Mouse (Mus musculus) ES-Bruce4 (cell line): ENCODE results near the gene Plekha4. TPM values are rescaled to one million over a fixed set of nuclear protein-coding genes. Genes with fewer than 3 reads are reported as not detected.

ENCODE experiments used
- H3K27ac ChIP-seq: 2 replicates; pipeline ENCODE4 v1.5.1; 2012; ENCODE audit warnings: low read length, inconsistent platforms; ENCODE audit not compliant: insufficient read depth
- H3K27me3 ChIP-seq: 2 replicates; pipeline ENCODE4 v1.6.1; 2012; ENCODE audit warnings: mild to moderate bottlenecking, low read length, inconsistent platforms; ENCODE audit not compliant: control insufficient read depth, poor library complexity, insufficient read depth, severe bottlenecking
- H3K36me3 ChIP-seq: 2 replicates; pipeline ENCODE4 v1.6.1; 2012; ENCODE audit warnings: inconsistent platforms, mild to moderate bottlenecking, low read length, moderate library complexity; ENCODE audit not compliant: control insufficient read depth, poor library complexity, insufficient read depth, severe bottlenecking
- H3K4me1 ChIP-seq: one replicate; pipeline ENCODE4 v1.8.1; 2011; ENCODE audit warnings: low read length; ENCODE audit not compliant: control insufficient read depth, insufficient read depth
- H3K4me3 ChIP-seq: 2 replicates; pipeline ENCODE4 v1.5.1; 2011; ENCODE audit warnings: low read depth, mild to moderate bottlenecking, low read length
- H3K9ac ChIP-seq: 2 replicates; pipeline ENCODE4 v1.6.1; 2012; ENCODE audit warnings: low read depth, mild to moderate bottlenecking, inconsistent platforms; ENCODE audit not compliant: poor library complexity, severe bottlenecking
- H3K9me3 ChIP-seq: replicated peaks from 2 replicates; pipeline ENCODE4 v1.6.1; 2012; ENCODE audit warnings: mild to moderate bottlenecking, low read length, inconsistent platforms; ENCODE audit not compliant: control insufficient read depth, poor library complexity, insufficient read depth, severe bottlenecking
- CTCF ChIP-seq: IDR thresholded peaks from one replicate; pipeline ENCODE4 v1.8.1; 2011; ENCODE audit warnings: low read depth, low read length
- EP300 ChIP-seq: IDR thresholded peaks from 2 replicates; pipeline ENCODE4 v1.6.1; 2011; ENCODE audit warnings: low read depth, low read length; ENCODE audit not compliant: insufficient read depth
- POLR2A ChIP-seq: IDR thresholded peaks from one replicate; pipeline ENCODE4 v1.8.1; 2011; ENCODE audit warnings: low read length; ENCODE audit not compliant: insufficient read depth
- polyA plus RNA-seq: library from polyadenylated mRNA; stranded (reverse); fragments of >200 nt; gene quantifications from 2 replicates; pipeline ENCODE4 v1.2.4, GENCODE M21; 2011; ENCODE audit warnings: low read depth; ENCODE audit not compliant: missing spikeins, insufficient read depth, insufficient read length

Plekha4 gene
- polyA plus RNA-seq, 1 experiment = 14.3 TPM

- no peaks in the 10 kb centered on the region for H3K9me3 ChIP-seq
- H3K27me3 ChIP-seq = no peaks in the 10 kb centered on the region
- H3K9ac ChIP-seq = peak overlapping the region; percentile 61
- H3K27ac ChIP-seq = no peak overlapping the region; the same call in 1 of the 2 replicates
- TF ChIP-seq EP300 = no peak
- TF ChIP-seq POLR2A = no peak
- no peak for TF ChIP-seq CTCF
- H3K36me3 ChIP-seq = no peaks in the 10 kb centered on the region
- H3K4me3 ChIP-seq = peak overlapping the region; percentile 87
- H3K4me1 ChIP-seq = peaks cover 2% of the 10 kb centered on the region
Observed at GRCm38 (mm10) chr7:45538163-45539041, 12.3 kb downstream of the Plekha4 start.

GRCm38 (mm10) chr7:45539095-45539494 lies 13.0 kb downstream of the Plekha4 start:
- no peak for TF ChIP-seq CTCF
- no peak for TF ChIP-seq POLR2A
- no peak for TF ChIP-seq EP300
- H3K4me3 ChIP-seq = no peak overlapping the region
- H3K27ac ChIP-seq = no peak overlapping the region
- H3K9me3 ChIP-seq = no peaks in the 10 kb centered on the region
- H3K4me1 ChIP-seq = peaks cover 2% of the 10 kb centered on the region
- no peaks in the 10 kb centered on the region for H3K27me3 ChIP-seq
- no peak overlapping the region for H3K9ac ChIP-seq
- no peaks in the 10 kb centered on the region for H3K36me3 ChIP-seq

DNA sequence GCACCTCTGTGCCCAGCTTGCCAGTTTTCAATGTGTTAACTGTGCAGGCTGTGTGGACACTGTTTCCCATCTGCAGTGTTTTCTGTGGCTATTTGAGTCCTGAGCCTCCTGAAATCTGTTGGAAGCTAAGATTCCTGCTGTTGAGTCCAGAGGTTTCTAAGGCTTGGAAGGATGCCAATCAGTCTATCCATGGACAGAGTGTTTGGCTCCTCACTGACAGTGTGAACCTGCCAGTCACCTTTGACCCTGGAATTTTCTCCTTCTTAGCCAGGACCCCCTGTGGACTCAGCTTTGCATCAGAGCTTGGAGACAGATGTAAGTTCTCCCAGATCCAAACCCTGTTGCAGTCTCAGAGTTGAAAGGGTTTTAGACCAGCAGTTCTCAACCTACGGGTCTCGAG lies 14.1 kb downstream of the Plekha4 start:
- no peak overlapping the region for H3K9ac ChIP-seq
- no peak overlapping the region for H3K4me3 ChIP-seq
- H3K36me3 ChIP-seq = no peaks in the 10 kb centered on the region
- H3K27me3 ChIP-seq = no peaks in the 10 kb centered on the region
- no peak overlapping the region for H3K27ac ChIP-seq
- no peaks in the 10 kb centered on the region for H3K4me1 ChIP-seq
- no peak for TF ChIP-seq CTCF
- no peak for TF ChIP-seq POLR2A
- TF ChIP-seq EP300 = no peak
- no peaks in the 10 kb centered on the region for H3K9me3 ChIP-seq

DNA sequence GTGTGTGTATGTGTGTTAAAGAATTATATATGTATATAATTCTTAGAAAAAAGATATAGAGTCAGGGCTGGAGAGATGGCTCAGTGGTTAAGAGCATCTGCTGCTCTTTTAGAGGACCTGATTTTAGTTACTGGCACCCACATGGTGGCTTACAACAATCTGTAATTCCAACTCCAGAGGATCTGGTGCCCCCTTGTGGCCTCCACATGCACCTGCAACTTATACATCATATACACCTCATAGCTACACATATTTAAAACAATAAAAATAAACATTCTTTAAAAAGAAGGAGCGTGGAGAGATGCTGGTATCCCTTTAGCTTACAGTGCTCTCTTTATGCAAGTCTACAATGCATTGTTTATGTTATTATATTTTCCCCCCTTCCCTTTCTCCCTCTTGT lies 18.4 kb downstream of the Plekha4 start:
- H3K4me3 ChIP-seq = no peak overlapping the region
- no peaks in the 10 kb centered on the region for H3K36me3 ChIP-seq
- no peaks in the 10 kb centered on the region for H3K9me3 ChIP-seq
- peaks cover 8% of the 10 kb centered on the region for H3K4me1 ChIP-seq
- H3K27me3 ChIP-seq = no peaks in the 10 kb centered on the region
- H3K27ac ChIP-seq = no peak overlapping the region
- no peak overlapping the region for H3K9ac ChIP-seq
- TF ChIP-seq CTCF (no peak), EP300 (no peak), POLR2A (no peak)

GRCm38 (mm10) chr7:45549641-45550436 lies 23.7 kb downstream of the Plekha4 start:
- H3K9ac ChIP-seq = peak overlapping the region; percentile 13
- peaks cover 25% of the 10 kb centered on the region for H3K4me1 ChIP-seq
- H3K36me3 ChIP-seq = no peaks in the 10 kb centered on the region
- peak overlapping the region; percentile 20 for H3K4me3 ChIP-seq
- H3K27me3 ChIP-seq = no peaks in the 10 kb centered on the region
- peak overlapping the region; percentile 82 for H3K27ac ChIP-seq
- TF ChIP-seq POLR2A (no peak), CTCF (no peak), EP300 (no peak)
- no peaks in the 10 kb centered on the region for H3K9me3 ChIP-seq
